Mouse (Mus musculus): Measurements from ENCODE around the gene Gon4l.

The Gon4l gene

GRCm38 (mm10) chr3:88921411-88921810 lies 86.4 kb downstream of the Gon4l start:
- TF ChIP-seq GATA4 (IDR thresholded peaks at IDR 0.05; ENCODE audit: insufficient replicate concordance, low read length), result no peak

- TF ChIP-seq GATA4 (IDR thresholded peaks at IDR 0.05; ENCODE audit: insufficient replicate concordance, low read length), result no peak
These were observed 89.1 kb downstream of the Gon4l start for GRCm38 (mm10) chr3:88923989-88924591.

GRCm38 (mm10) chr3:88925651-88926050 lies 90.6 kb downstream of the Gon4l start:
- no peak for TF ChIP-seq GATA4 (IDR thresholded peaks at IDR 0.05; ENCODE audit: insufficient replicate concordance, low read length)

DNA sequence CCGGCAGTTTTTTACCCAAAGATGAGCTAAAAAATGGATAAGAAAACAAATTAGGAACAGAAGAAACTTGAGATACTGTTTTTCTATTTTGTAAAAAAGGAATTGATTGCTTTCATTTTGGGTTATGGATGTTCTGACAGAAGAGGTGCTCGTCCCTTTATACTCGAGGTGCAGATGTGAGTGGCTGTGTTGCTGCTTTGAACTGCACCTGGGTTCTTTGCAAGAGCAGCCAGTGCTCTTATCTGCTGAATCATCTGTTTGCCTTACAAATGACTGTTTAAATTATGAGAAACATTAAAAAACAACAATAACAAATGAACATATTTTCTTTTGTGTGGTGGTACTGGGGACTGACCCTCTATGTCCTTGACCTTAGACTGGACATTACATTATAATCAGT lies 94.5 kb downstream of the Gon4l start:
- TF ChIP-seq GATA4 (IDR thresholded peaks at IDR 0.05; ENCODE audit: insufficient replicate concordance, low read length), result no peak

- TF ChIP-seq GATA4 (IDR thresholded peaks at IDR 0.05; ENCODE audit: insufficient replicate concordance, low read length), result no peak
These were observed 104.0 kb downstream of the Gon4l start for GRCm38 (mm10) chr3:88939071-88939470.

GRCm38 (mm10) chr3:88939749-88940148 lies 104.7 kb downstream of the Gon4l start:
- TF ChIP-seq GATA4 (IDR thresholded peaks at IDR 0.05; ENCODE audit: insufficient replicate concordance, low read length), result no peak

DNA sequence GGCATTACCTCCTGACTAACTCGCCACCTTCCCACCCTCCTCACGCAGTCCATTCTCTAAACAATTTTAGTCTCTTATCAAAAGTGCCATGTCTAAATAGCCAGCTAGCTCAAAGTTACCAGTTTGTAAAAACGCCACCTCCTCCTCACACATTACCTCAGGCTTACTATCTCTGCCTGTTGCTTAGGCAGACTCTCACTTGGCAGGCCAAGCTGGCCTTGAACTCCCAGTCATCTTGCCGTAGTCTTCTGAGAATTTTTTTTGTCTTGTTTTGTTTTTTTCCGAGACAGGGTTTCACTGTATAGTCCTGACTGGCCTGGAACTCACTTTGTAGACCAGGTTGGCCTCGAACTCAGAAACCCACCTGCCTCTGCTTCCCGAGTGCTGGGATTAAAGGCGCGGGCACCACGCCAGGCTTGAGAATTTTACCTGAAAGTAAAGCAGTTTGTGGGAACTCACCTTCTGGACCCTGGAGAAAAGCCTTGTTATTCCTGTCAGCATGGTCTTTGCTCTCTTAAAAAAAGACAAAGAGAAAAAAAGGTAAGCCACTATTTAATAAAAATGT lies 107.4 kb downstream of the Gon4l start:
- TF ChIP-seq GATA4 (IDR thresholded peaks at IDR 0.05; ENCODE audit: insufficient replicate concordance, low read length), result no peak

GRCm38 (mm10) chr3:88944109-88944508 lies 109.1 kb downstream of the Gon4l start:
- no peak for TF ChIP-seq GATA4 (IDR thresholded peaks at IDR 0.05; ENCODE audit: insufficient replicate concordance, low read length)

DNA sequence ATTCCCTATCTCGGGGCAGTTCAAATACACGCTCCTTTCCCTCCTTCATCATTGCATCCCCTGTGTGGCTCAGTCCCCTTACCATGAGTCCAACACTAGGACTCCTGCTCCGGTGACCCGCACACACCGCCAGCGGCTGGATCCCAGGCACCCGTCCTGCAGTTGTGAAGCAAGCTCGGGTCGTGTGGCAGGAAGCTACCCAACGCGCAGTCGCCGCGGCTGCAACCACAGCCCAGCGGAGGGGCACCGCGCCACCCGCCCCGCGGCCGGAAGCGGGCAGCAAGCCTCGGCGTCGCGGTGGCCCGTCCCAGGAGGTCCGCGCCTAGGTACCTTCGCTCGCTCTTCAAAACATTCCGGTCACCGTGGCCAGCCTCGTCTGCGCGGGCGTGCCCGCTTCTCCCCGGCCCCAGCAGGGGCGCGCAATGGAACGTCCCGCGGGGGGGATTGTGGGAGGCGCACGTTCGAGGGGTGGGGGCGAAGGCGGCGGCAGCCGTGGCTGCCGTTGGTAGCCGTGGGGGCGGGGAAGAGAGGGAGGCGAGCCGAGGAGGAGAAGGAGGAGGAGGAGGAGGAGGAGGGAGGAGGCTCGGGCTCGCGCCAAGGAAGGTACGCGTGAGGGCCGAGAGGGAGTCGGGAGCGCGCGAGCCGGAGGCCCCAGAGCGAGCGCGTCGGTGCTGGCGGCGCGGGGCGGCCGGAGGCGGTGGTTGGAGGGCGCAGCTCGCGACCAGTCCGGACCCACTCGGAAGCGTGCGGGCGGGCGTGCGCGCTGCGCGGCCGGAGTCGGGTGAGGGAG lies 115.0 kb downstream of the Gon4l start:
- TF ChIP-seq GATA4 (IDR thresholded peaks at IDR 0.05; ENCODE audit: insufficient replicate concordance, low read length), result no peak

- no peak for TF ChIP-seq GATA4 (IDR thresholded peaks at IDR 0.05; ENCODE audit: insufficient replicate concordance, low read length)
These were observed 115.7 kb downstream of the Gon4l start, which contains the start of the genes Ash1l and Dap3 for GRCm38 (mm10) chr3:88950576-88951326. TSS of gene Ash1l (plus strand) at chr3:88950622. TSS of gene Dap3 (minus strand) at chr3:88951181.

GRCm38 (mm10) chr3:88951327-88951800 lies 116.3 kb downstream of the Gon4l start:
- no peak for TF ChIP-seq GATA4 (IDR thresholded peaks at IDR 0.05; ENCODE audit: insufficient replicate concordance, low read length)

GRCm38 (mm10) chr3:88953246-88953645 lies 118.2 kb downstream of the Gon4l start:
- no peak for TF ChIP-seq GATA4 (IDR thresholded peaks at IDR 0.05; ENCODE audit: insufficient replicate concordance, low read length)

GRCm38 (mm10) chr3:88953736-88954135 lies 118.7 kb downstream of the Gon4l start:
- no peak for TF ChIP-seq GATA4 (IDR thresholded peaks at IDR 0.05; ENCODE audit: insufficient replicate concordance, low read length)
